Mouse (Mus musculus) left cerebral cortex, adult 11 months (tissue): ENCODE results near the gene Mapk14.
"Not testable (repeated sequence)": the region's sequence is repeated elsewhere in the genome, so short reads cannot be mapped to it uniquely, and the experiment has no call there.

Experiments used
- DNase-seq: peaks from one replicate; pipeline ENCODE4 v3.0.0; 2022; ENCODE audit warnings: low spot score

Mapk14 gene

DNA sequence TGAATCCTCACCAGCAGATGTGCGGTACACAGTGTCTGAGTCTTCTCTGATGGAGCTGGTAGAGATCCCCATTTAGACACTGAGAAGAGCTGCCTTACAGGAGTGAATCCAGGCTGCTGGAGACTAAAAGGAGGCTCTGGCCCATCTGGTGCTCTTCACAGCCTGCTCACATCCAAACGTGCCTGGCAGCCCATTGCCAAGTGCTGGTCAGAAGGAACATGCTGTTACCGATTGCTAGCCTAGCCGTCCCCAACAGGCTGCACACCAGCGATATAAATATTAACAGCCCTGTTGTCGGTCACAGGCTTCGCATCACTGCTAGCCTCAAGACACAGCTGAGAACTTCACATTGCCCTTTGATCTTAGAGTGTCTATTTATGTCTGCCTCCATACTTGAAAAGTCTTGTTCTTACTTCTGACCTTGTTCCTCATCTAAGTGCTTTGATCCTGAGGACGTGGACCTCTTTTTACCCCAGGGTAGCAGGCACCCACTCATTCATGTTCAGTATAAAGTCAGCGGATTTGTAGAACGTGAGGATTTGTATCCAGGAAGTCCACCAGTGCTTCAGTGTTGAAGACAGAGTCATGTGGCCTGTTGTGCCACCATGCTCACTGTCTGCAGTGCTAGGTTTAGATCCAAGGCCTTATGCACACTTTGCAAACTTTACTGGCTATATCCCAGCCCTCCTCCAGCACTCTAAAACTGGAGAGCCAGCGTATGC is 52.2 kb downstream of the Mapk14 start:
- peak; percentile 59 for DNase-seq

DNA sequence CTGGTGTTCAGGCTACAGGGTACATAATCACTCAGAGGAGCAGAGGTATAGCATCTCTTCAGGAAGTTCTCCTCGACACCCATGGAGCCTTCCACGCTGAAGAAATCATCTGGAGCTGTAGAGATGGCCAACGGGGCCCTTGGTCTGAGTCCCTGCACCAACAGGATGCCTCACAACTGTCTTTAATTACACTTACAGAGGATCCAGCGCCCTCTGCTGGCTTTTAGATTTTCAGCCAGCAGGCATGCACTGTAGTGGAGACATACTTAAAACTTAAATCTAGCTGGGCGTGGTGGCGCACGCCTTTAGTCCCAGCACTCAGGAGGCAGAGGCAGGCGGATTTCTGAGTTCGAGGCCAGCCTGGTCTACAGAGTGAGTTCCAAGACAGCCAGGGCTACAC is 52.8 kb downstream of the Mapk14 start:
- no peak for DNase-seq

DNA sequence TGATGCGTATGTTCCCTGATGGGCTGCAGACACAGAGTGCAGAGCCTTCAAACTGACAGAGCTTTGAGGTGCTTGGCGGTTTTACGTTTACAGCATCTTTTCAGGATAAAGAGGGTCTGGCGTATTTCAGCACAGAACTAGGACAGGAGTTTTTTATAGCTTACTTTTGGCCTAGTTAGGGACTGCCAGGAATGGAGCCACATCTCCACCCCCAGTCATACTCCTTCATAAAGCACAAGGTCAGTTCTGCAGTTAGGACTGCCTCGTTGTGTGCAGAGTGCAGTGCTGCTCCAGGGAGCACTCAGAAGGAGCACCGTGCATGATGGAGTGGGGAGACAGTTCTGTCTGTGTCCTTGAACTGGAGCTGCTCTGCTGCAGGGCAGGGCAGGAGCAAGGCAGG is 54.6 kb downstream of the Mapk14 start:
- DNase-seq, result no peak

DNA sequence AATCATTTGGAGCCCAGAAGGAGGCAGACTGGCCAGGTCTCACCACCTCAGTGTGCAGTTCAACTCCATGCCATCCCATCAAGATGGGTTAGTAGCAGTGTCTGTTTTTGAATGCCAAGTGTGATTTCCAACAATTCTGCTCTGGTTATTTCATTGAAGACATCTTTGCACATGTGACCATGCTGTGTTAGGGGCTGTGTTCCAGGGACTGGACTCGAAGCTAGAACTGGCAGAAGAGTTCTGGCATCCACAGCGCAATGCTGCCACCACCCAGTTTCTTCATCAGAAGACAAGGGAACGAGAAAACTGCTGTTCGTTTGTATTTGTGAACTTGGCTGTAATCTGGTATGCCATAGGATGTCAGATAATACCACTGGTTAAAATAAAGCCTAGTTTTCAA is 56.9 kb downstream of the Mapk14 start:
- no peak for DNase-seq

DNA sequence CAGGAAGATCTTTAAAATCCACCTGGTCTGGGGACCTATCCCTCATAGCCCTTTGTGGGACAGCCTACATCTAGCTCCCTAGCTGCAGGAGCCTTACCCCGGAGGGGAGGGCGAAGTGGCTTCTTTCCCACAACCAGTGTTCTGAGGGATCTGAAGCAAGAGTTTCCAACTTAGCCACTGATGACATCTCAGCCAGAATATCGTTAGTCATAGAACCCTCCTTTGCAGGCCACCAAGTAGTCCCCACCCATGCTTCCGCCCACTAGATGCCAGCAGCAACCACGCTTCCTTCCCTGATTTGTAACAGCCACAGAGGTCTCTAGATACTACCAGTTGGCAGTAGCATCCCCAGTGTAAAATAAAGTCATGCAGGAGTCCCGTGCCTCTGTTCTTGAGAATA is 59.5 kb downstream of the Mapk14 start:
- DNase-seq, result no peak

DNA sequence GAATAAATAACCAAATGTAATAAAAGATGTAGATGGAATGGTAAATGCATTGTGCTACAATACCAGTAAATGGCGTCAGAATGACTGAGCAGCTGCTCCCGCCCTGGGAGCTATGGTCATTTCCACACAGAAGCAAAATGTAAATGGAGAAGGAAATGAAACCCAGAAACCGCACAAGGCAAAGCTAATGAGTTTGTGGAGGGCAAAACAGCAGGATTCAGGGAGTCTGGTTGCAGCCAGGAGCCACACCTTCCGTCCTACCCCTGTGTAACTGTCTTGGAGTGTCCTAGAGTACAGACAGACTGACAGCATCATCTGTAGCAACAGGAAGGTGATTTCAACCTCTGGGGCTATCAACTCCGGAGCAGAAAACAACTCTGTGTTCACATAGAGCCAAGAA is 65.3 kb downstream of the Mapk14 start:
- DNase-seq, result no peak

DNA sequence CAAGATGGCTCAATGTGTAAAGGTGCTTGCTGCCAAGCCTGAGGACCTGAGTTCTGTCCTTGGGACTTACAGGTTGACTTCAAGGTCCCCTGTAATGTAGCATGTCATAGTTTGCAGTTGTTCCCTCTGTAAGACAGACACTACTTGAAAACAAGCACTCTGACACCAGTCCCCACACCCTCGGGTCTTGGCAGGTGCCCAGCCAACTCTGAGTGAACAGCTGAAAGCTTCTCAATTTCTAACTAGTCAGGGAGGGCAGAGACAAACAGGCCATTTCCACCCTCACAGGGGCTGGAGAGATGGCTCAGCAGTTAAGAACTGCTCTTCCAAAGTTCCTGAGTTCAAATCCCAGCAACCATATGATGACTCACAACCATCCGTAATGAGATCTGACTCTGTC is 66.3 kb downstream of the Mapk14 start:
- DNase-seq, result no peak

DNA sequence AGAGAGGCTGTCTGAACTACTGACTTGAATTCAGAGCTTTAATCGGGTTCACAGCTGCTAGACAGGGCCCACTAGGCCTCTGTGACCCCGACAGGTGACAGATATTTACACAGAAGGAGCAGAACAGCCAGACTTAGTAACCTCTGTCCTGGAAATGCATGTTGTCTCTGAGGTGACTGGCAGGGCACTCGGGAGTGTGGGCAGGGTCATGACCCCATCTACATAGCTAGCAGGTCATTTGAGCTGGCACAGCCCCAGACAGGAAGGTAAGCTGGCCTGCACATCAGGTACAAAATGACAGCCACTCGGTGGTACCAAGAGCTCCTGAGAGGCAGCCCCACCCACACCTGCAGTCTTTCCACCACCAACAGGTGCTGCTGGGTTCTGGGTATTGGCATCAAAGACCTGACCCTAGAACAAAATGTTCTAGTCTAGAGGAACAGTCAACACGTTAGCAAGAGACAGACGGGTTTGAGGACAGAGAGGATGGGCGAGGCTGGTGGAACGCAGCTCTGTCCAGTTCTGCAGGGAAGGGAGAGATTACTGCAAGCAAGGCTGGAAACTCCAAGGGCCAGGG is 69.7 kb downstream of the Mapk14 start:
- DNase-seq, result no peak

DNA sequence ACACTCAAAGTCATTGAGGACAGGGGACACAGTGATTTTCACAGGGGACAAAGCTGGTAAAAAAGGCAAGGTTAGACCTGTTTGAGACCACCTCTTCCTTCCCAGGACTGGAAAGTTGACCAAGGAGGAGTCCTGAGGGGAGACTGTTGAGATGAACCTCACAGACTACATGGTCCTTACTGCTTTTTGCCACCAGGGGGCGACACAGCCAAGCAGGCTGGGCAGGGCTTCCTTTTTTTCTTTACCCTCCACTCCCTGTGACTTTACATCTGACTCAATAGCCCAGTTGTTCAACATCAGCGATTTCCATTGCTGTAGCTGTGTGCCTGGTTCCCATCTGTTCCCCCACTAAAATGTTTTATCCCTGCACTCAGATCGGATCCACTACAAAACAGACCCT is 70.7 kb downstream of the Mapk14 start:
- DNase-seq, result peak; percentile 35

DNA sequence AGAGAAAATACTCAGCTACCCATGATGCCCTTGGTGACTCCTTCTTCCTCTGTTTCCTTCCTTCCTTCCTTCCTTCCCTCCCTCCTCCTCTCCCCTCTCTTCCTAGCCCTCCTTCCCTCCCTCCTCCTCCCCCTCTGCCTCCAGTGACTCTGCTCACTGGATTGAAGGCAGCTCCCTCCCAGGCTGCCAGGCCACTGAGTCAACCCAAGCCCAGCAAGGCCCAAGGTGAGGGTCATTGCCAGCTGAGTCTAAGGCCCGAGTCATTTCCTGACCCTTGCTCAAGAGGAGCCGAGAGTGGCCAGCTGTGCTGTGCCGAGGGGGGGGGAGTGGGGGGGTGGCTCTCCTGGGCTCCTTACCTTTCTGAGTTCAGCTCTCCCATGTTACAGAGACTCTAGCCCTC is 75.1 kb downstream of the Mapk14 start:
- no peak for DNase-seq

DNA sequence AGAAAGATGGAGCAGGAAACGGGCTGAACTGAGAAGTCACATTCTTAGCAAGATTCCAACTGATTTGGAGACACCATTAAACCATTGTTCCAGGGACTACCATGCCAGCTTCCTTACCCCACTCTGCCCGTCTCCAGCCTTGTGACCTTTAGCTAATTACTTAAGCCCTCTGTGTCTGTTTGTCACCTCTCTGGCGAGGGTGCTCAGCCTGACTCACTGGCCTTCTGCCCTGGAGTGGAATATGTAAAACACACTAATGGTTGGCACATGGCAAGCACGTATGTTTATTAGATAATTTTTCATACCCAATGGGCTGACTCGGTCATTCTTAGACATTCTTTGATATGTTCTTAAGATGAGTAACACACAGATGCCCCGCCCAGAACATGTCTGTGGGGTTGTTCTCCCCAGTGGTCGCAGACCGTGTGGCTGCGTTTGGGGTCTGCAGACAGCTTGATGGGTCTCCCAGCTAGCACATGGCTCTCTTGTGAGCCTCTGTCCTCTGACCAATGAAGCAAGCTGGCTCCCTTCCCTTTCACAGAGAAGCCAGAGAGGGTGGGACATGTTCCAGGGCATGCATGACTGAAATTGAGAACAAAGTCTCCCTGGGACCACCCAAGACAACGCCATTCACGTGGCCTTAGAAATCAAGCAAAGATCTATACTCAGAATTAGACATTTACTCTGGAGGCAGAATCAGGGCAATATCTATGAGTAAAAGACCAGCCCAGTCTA is 75.8 kb downstream of the Mapk14 start:
- no peak for DNase-seq

DNA sequence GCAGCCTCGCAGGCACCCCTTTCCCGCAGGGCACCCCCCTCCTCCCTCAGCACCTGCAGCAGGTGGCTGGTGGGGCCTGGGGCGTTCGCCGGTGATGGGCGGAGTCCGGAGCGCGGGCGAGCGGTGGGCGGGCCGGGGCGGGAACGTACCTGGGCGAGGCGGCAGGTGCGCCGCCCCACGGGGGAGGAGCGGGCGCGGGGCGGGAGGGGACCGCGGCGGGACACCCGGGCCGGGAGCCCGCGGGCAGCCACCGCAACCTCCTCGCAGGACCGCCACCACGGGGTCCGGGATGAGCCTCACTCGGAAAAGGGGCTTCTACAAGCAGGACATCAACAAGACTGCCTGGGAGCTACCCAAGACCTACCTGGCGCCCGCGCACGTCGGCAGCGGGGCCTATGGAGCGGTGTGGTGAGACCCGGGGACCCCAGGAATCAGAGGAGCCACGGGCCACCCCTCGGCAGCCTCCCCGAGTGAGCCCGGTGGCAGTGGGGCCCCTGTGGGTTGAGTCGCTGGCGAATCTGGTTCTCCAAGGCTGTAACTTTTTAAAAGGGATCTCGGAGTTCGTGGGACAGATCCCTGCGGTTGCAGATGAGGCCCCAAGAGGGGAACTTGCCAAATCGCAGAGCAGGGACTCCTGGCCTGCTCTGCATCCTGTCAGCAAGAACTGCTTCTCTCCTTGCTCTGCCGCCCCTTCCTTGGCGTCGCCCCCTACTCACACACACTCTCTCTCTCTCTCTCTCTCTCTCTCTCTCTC is 78.2 kb downstream of the Mapk14 start, which contains the start of gene Mapk13:
Gene Mapk13 (plus strand): TSS at position 177 of the 754 bp plus-strand sequence.
- DNase-seq, result no peak

DNA sequence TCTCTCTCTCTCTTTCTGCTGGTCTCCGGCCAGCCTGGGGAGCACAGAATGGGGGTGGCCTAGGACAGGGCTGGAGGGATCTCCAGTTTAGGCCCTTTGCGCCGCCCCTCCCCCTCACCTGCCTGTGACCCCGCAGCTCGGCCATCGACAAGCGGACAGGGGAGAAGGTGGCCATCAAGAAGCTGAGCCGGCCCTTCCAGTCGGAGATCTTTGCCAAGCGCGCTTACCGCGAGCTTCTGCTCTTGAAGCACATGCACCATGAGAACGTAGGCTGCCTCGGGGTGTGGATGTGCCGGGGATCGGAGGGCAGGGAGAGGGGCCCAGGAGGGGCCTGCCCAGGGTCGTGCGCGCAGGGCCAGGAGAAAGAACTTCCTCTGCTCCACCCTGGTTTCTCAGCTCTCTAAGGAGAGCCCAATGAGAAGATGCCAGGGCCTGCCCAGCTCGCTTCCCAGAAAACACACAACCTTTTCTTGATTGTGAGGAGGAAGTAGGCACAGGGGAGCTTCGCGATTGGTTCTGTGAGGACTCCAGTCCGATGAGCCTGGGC is 78.8 kb downstream of the Mapk14 start:
- no peak for DNase-seq

DNA sequence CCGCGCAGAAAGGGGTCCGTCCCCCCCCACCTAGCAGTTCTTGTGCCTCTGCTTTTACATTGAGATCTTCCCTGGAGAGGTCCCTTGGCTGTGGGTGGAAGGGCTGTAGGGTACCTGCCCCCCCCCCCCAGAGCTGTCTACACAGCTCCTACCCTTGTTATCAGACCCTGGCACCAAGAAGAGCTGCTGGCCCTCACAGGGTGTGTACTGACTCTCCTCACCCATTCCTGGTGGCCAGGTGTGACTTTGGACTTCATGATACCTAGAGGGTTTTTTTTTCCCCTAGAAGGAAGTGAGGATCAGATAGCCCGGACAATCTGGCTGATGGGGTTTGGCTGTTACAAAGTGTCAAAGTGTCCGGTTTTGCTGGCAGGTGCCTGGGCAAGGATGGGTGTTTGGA is 80.2 kb downstream of the Mapk14 start:
- no peak for DNase-seq

DNA sequence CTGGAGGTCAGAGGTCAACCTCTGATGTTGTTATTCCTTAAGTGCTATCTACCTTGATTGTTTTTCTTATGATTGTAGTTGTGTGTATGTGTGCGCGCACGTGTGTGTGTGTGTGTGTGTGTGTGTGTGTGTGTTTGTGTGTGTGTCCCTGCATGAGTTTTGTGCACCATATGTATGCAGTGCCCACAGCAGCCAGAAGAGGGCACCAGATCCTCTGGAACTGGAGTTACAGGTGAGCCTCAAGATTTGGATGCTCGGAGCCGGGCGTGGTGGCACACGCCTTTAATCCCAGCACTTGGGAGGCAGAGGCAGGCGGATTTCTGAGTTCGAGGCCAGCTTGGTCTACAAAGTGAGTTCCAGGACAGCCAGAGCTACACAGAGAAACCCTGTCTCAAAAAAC is 83.2 kb downstream of the Mapk14 start:
- not testable (repeated sequence) for DNase-seq

DNA sequence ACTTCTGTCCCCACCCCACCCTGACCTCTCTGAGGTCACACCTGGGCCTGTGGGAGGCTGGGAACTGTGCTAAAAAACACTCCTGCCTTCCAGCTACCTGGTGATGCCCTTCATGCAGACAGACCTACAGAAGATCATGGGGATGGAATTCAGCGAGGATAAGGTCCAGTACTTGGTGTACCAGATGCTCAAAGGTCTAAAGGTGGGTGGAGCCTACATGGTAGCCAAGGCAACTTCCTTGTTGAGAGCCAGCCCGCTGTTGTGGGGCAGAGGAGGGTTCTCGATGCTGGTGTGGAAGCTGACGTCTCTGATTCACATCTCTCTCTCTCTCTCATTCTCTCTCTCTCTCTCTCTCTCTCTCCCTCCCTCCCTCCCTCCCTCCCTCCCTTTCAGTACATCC is 84.0 kb downstream of the Mapk14 start:
- no peak for DNase-seq

DNA sequence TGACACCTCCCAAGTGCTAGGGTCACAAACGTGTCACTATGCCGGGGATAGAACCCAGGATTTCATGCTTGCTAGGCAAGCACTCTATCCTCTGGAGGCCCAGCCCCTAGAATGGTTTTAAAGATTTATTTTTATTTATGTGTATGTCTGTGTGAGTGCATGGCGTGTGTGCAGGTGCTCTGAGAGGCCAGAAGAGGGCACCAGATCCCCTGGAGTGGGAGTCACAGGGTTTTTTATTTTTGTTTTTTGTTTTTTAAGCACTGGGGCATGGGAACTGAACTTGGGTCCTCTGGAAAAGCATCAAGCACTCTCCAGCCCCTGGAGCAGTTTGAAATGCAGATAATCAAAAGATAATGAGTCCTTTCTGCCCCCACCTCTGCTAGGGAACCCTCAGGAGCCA is 85.7 kb downstream of the Mapk14 start:
- no peak for DNase-seq

DNA sequence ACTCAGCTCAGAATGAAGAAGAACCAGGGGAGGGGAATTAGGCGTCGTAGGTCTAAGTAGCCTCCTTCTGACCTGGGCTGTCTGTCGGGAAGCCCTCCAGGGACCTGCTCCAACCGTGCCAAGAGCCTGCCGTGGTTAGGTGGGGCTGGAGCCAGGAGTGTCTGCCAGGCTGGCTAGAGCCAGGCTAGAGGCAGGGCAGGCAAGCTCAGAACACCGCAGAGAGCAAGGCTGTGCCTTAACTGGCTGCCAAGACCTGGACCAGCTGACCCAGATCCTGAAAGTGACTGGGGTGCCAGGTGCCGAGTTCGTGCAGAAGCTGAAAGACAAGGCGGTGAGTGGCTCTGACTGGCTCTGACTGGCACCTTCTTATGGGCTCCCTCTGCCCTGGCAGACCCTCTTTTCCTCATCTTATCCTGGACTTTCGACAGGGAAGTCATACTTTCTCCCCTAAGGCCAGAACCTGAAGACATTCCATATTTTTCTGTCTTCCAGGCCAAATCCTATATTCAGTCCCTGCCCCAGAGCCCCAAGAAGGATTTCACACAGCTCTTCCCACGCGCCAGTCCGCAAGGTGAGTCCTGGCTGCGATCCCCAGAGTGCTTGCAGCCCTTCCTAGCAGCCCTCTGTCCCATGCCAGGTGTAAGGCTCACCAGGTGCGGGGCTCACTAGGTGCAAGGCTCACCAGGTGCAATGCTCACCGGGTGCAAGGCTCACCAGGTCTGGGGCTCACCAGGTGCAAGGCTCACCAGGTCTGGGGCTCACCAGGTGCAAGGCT is 86.3 kb downstream of the Mapk14 start:
- DNase-seq, result no peak

DNA sequence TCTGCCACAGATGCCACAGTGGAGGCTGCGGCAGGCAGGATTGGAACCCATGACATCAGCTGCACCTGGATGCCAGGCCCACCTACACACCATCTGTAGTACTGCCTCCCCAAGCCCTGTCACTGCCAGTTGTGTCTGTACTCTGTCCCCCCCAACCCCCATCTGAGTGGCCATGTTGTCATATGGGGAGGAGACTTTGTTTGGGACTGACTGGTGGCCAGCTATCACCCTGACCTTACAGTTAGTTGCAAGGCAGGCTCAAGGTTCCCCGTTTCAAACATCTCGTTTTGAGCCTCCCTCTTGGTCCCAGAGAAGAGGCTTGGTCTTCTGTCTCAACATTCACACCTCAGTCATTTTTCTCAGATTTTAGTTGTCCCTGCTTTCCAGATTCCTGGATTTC is 88.6 kb downstream of the Mapk14 start:
- DNase-seq, result no peak

DNA sequence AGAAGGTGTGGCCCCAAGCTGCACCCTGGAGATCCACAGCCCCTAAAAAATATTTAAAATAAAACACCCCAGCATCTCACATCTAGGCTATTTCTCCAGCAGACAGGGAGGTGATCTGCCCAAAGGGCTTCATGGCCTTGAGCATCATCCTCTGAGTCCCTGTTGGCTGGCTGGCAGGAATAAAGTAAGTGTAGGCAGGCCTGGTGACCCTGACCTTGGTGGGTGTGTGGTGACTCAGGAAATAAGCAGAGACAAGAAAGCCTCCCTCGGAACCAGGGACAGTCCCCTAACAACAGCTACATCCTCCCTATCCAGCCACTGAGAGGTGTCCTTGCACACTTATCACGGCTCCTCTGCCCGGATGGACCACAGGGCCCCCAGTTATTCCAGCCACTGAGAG is 89.7 kb downstream of the Mapk14 start:
- DNase-seq, result no peak

DNA sequence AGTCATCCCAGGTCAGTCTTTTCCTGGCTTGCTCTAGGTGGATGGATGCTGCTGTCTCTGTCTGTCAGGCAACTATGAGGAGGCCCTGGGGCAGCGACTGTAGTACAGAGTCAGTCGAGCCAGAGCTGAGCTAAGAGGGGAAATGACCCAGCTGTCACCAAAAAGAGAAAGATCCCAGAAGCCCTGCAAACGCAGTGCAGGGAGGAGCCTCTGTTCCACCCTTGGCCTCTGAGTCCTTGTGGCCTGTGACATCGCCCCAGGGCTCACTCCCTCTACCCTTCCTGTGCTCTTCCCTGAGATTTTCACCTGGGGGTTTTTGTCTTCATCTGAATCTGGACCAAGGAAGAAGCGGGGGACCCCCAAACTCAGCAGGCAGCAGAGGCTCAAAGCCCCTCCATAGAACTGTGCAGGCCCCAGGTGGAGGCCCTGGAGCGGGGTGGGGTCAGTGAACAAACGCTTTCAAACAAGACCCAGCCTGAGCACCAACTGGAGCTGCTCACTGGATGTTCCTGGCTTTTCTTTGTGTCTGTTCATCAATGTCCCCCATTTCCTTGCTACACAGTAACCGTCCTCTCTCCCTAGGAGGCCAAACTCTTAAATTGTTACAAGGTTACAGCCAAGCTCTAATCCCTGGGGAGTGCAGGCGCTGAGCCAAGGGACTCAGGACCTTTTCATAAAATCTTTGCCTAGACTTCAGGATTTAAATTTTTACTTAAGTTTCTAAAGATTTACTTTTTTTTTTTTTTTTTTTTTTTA is 90.3 kb downstream of the Mapk14 start:
- no peak for DNase-seq
